Mouse (Mus musculus) embryo, embryonic 11.5 days (tissue): Measurements from ENCODE around the gene Lmf1.

Experiments used
- DNase-seq: peaks from one replicate; pipeline ENCODE4 v3.0.0-alpha.2; 2012; ENCODE audit warnings: low read depth, low spot score

Gene Lmf1

GRCm38 (mm10) chr17:25700863-25701496, 122.1 kb downstream of the Lmf1 start:
- no peak for DNase-seq

GRCm38 (mm10) chr17:25709994-25710393, 131.1 kb downstream of the Lmf1 start:
- no peak for DNase-seq

GRCm38 (mm10) chr17:25711136-25711535, 132.3 kb downstream of the Lmf1 start:
- DNase-seq, result no peak
